Mouse (Mus musculus): ENCODE results near the gene Zfp683.

DNA sequence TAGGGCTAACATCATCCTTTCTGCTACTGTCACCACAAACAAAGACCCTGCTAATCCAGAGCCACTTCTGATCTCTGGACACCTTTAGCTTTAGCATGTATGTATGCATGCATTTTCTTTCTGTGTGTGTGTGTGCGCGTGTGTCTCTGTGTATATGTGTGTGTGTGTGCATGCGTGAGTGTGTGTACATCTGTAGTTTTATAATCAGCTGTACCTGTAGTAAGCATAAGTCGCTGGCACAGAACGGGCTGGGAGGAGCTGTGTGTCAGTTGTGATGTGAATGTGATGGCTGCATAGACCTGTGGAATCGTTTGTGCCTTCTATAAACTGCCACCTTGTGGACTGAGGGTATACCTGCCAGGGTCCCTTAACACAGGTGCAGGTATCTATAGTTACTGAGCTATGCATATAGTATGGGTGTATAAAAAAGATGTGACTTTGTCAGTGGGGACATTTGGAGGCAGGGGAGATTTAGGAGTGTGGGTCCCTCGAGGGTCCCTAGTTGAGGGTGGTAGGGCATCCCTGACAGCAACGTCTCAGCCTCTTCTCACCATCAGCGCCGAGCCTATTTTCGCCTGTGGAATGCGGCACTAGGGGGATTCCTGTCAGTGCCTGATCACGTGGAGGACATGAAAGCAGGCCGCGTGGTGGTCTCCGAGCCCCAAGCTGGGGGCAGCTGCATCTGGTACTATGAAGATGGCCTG lies 37.0 kb downstream of the Zfp683 start:
- TF ChIP-seq CTCF (conservative IDR thresholded peaks at IDR 0.05 in 1 of 2, IDR thresholded peaks at IDR 0.05 in 1 of 2; ENCODE audit: low read depth in 2 of 2, low read length in 2 of 2) (peak in 1 of 2 experiments; percentile 59; a peak in 2 of 4 replicates), TBP (conservative IDR thresholded peaks at IDR 0.05; ENCODE audit: low read depth, low read length) (no peak), ZC3H11A (IDR thresholded peaks at IDR 0.05; ENCODE audit: low read depth, low read length) (no peak), MYC (IDR thresholded peaks at IDR 0.05; ENCODE audit: low read depth, low read length) (0 out of 2 replicates have a peak, but pooled peaks have one; percentile 37), MAX (IDR thresholded peaks at IDR 0.05; ENCODE audit: low read length) (0 out of 2 replicates have a peak, but pooled peaks have one; percentile 38), HCFC1 (IDR thresholded peaks at IDR 0.05; ENCODE audit: low read depth, low read length) (no peak), GABPA (IDR thresholded peaks at IDR 0.05; ENCODE audit: insufficient replicate concordance, low read depth, low read length) (no peak), ZMIZ1 (IDR thresholded peaks at IDR 0.05; ENCODE audit: low read depth, low read length) (peak; percentile 39; the same call in 1 of the 2 replicates), EP300 (IDR thresholded peaks at IDR 0.05; ENCODE audit: low read length) (no peak), POLR2A (IDR thresholded peaks at IDR 0.05; ENCODE audit: low read depth, low read length) (peak; percentile 52; the same call in 1 of the 2 replicates), ZNF384 (IDR thresholded peaks at IDR 0.05; ENCODE audit: low read depth, low read length) (no peak), BHLHE40 (IDR thresholded peaks at IDR 0.05; ENCODE audit: low read depth, low read length) (0 out of 2 replicates have a peak, but pooled peaks have one; percentile 16), CHD1 (IDR thresholded peaks at IDR 0.05; ENCODE audit: low read depth, low read length) (no peak)
